Comparison of ENCODE assay signal across 9 mouse cellular contexts in the genomic region with DNA sequence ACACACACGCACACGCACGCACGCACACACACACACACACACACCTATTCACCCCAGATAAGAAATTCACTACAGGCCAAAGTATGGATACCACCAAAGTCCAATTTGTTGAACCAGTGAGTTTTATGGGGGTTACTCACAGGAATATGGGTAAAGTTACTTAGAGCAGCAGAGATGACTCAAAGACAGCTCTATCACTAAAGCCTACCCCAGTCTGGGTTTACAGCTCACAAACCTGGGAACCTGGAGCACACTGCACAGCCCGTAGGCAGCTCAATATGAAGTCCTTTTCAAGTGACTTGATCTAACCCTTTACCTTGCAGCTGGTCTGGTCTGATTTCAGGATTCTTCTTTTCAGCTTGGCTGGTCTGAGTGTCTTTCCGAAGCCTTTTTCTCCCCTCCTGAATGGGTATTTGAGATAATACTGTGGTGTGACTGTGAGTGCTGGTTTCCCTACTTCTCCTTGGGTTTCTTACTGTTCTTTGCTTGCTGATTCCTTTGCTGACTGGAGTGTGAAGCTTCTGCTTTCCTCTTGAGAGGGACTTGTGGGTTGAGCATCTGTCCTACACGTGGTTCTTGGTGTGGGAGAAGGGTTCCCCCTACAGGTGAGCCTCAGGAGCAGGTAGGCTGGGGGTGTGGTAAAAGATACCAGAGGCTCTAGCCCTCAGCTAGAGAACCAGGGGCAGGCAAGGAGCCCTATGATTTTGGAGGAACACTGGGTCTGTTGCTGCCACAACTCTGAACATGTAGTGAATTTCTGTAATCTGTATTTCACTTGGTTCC. TPM values are rescaled to one million over a fixed set of nuclear protein-coding genes. Genes with fewer than 3 reads are reported as not detected.
DNase-seq lines count a peak whose midpoint lies in the region; ATAC-seq and TF ChIP-seq lines count a peak whose summit lies in the region.
"Had no signal": no experiment of that assay in that cellular context is flagged by ENCODE, and none has a peak within 500 bp of the region (broad histone marks: within the 10 kb centered on the region; RNA-seq: fewer than 3 reads in every experiment).

No protein-coding gene starts in this region.

- H3K36me3 ChIP-seq in embryonic facial prominence, embryonic 10.5 days (replicated peaks), result peaks cover 42% of the 10 kb centered on the region
- H3K36me3 ChIP-seq in stomach, postnatal 0 days (ENCODE audit: control insufficient read depth, insufficient read depth, low read length), result no peaks in the 10 kb centered on the region
- H3K36me3 ChIP-seq in midbrain, embryonic 16.5 days (ENCODE audit: control insufficient read depth, insufficient read depth, low read length), result peaks cover 7% of the 10 kb centered on the region

- peak; percentile 80 for TF ChIP-seq CTCF in stomach, postnatal 0 days (IDR thresholded peaks at IDR 0.05; ENCODE audit: low read depth)

- no peak overlapping the region for H3K4me2 ChIP-seq in stomach, postnatal 0 days (replicated peaks; ENCODE audit: low read depth)
- no peak overlapping the region for H3K4me2 ChIP-seq in midbrain, embryonic 16.5 days (ENCODE audit: low read length)
- H3K4me2 ChIP-seq: limb, embryonic 12.5 days had no signal

- WGBS in embryonic facial prominence, embryonic 10.5 days, result 76% methylated on average over 7 of the region's 7 CpGs
- WGBS in stomach, postnatal 0 days, result 77% methylated on average over 7 of the region's 7 CpGs
- 76% methylated on average over 7 of the region's 7 CpGs for WGBS in midbrain, embryonic 16.5 days

- H3K4me1 ChIP-seq in embryonic facial prominence, embryonic 10.5 days, result no peaks in the 10 kb centered on the region
- H3K4me1 ChIP-seq in stomach, postnatal 0 days (replicated peaks; ENCODE audit: control insufficient read depth, insufficient read depth), result no peaks in the 10 kb centered on the region
- H3K4me1 ChIP-seq in midbrain, embryonic 16.5 days (ENCODE audit: control insufficient read depth, insufficient read depth, low read length), result peaks cover 7% of the 10 kb centered on the region
- H3K4me1 ChIP-seq: limb, embryonic 12.5 days had no signal

- DNase-seq in heart, adult 11 months, result peak; percentile 81
- DNase-seq in heart, adult 9 months (ENCODE audit: low spot score in 2 of 2), result no peak
- peak; percentile 76 for DNase-seq in ES-CJ7 (ENCODE audit: low read depth, low spot score)
- peak; percentile 29 for DNase-seq in embryonic facial prominence, embryonic 10.5 days (ENCODE audit: low spot score)
- peak; percentile 34 to 48 for DNase-seq in lung, adult 18-20 months
- peak; percentile 63 for DNase-seq in stomach, postnatal 0 days (ENCODE audit: low spot score)
- DNase-seq in layer of hippocampus, postnatal 25 days (ENCODE audit: extremely low spot score in 1 of 2, low spot score in 1 of 2), result no peak

- H3K27ac ChIP-seq in embryonic facial prominence, embryonic 10.5 days (replicated peaks), result no peak overlapping the region
- no peak overlapping the region for H3K27ac ChIP-seq in stomach, postnatal 0 days (replicated peaks)
- H3K27ac ChIP-seq in midbrain, embryonic 16.5 days (ENCODE audit: low read length), result no peak overlapping the region
- H3K27ac ChIP-seq: limb, embryonic 12.5 days had no signal

- no peaks in the 10 kb centered on the region for H3K9me3 ChIP-seq in embryonic facial prominence, embryonic 10.5 days
- no peaks in the 10 kb centered on the region for H3K9me3 ChIP-seq in stomach, postnatal 0 days (ENCODE audit: control insufficient read depth, low read length)
- no peaks in the 10 kb centered on the region for H3K9me3 ChIP-seq in midbrain, embryonic 16.5 days (replicated peaks; ENCODE audit: control insufficient read depth, low read length, poor library complexity, severe bottlenecking)
- H3K9me3 ChIP-seq: limb, embryonic 12.5 days had no signal

- ATAC-seq in stomach, postnatal 0 days (ENCODE audit: low FRiP score, low TSS enrichment), result peak; percentile 69; the same call in 1 of the 2 replicates
- no peak for ATAC-seq in midbrain, embryonic 16.5 days

- TF ChIP-seq EP300 in stomach, postnatal 0 days (optimal IDR thresholded peaks at IDR 0.05), result no peak

- no peak overlapping the region for H3K4me3 ChIP-seq in embryonic facial prominence, embryonic 10.5 days
- H3K4me3 ChIP-seq in stomach, postnatal 0 days (ENCODE audit: low read depth, low read length), result no peak overlapping the region
- H3K4me3 ChIP-seq in midbrain, embryonic 16.5 days (ENCODE audit: low read depth, low read length), result no peak overlapping the region
- H3K4me3 ChIP-seq: limb, embryonic 12.5 days had no signal

- no peak overlapping the region for H3K9ac ChIP-seq in stomach, postnatal 0 days (ENCODE audit: low read length)
- no peak overlapping the region for H3K9ac ChIP-seq in midbrain, embryonic 16.5 days (ENCODE audit: low read depth, low read length)
- H3K9ac ChIP-seq: limb, embryonic 12.5 days had no signal

- no peaks in the 10 kb centered on the region for H3K27me3 ChIP-seq in embryonic facial prominence, embryonic 10.5 days (replicated peaks; ENCODE audit: low read depth, poor library complexity, severe bottlenecking)
- no peaks in the 10 kb centered on the region for H3K27me3 ChIP-seq in stomach, postnatal 0 days (ENCODE audit: control insufficient read depth, insufficient read depth, low read length)
- no peaks in the 10 kb centered on the region for H3K27me3 ChIP-seq in midbrain, embryonic 16.5 days (ENCODE audit: control insufficient read depth, insufficient read depth, low read depth, low read length)
- H3K27me3 ChIP-seq: limb, embryonic 12.5 days had no signal

RNA-seq across cellular contexts. Expression of gene Rbm33, which starts 12.3 kb away (rescaled TPM):
- 13.9 and 14.7 TPM in 2 replicates for polyA plus RNA-seq in embryonic facial prominence, embryonic 10.5 days (2016; fragmentation: Nextera tagmentation; extraction: Ambion mirVana)
- 4.6 and 4.7 TPM in 2 replicates for polyA plus RNA-seq in stomach, postnatal 0 days (2015; fragmentation: Nextera tagmentation; extraction: Ambion mirVana)
- 10 to 100 TPM; 57.8 to 74.8 TPM for total RNA-seq in layer of hippocampus, postnatal 25 days (2021)
- 14.1 and 17.5 TPM in 2 replicates for polyA plus RNA-seq in midbrain, embryonic 16.5 days (2015; fragmentation: Nextera tagmentation; extraction: Ambion mirVana)

Comparison
In these comparisons a context has a peak if more than half of its experiments do, and no peak if none do; other contexts are left out.
1. DNase-seq: peak in heart, adult 11 months (single experiment), ES-CJ7 (single experiment), embryonic facial prominence, embryonic 10.5 days (single experiment), lung, adult 18-20 months (2 of 2) and stomach, postnatal 0 days (single experiment); none in heart, adult 9 months (0 of 2) and layer of hippocampus, postnatal 25 days (0 of 2).